Mouse (Mus musculus): ENCODE measurements at regions not wholly inside any gene's neighbourhood (a gene's known extent, or its start where the extent isn't known, plus 50 kb on each side); places are given as distances from the start of the nearest gene placed in this dataset.
A peak's percentile ranks its signal among the peaks of the same experiment; 100 is the strongest.

- H3K4me1 ChIP-seq (ENCODE audit: insufficient read depth, low read length): no peaks in the 10 kb centered on the region
- H3K4me3 ChIP-seq (ENCODE audit: low read depth, low read length): no peak overlapping the region
- H3K9me3 ChIP-seq (ENCODE audit: low read length): no peaks in the 10 kb centered on the region
- H3K36me3 ChIP-seq (ENCODE audit: insufficient read depth, low read length): no peaks in the 10 kb centered on the region
- 54% methylated on average over 5 of the region's 5 CpGs for WGBS
- no peak for TF ChIP-seq CTCF (IDR thresholded peaks at IDR 0.05)
- no peaks in the 10 kb centered on the region for H3K27me3 ChIP-seq (ENCODE audit: insufficient read depth, low read length)
- H3K27ac ChIP-seq (ENCODE audit: low read depth, low read length): no peak overlapping the region
- no peak overlapping the region for H3K9ac ChIP-seq (replicated peaks; ENCODE audit: low read length, poor library complexity, severe bottlenecking)
- ATAC-seq (ENCODE audit: low FRiP score) (no peak), DNase-seq (ENCODE audit: low spot score) (no peak)
- H3K4me2 ChIP-seq (ENCODE audit: low read depth, low read length, poor library complexity, severe bottlenecking): no peak overlapping the region
Observed at GRCm38 (mm10) chr1:61355241-61355640, 283.4 kb upstream of the Pard3b start.

- no peak for TF ChIP-seq CTCF (IDR thresholded peaks at IDR 0.05)
- Histone ChIP-seq H3K36me3 (ENCODE audit: insufficient read depth, low read length) (no peaks in the 10 kb centered on the region), H3K27me3 (ENCODE audit: insufficient read depth, low read length) (no peaks in the 10 kb centered on the region), H3K4me1 (ENCODE audit: insufficient read depth, low read length) (no peaks in the 10 kb centered on the region), H3K9me3 (ENCODE audit: low read length) (no peaks in the 10 kb centered on the region), H3K9ac (replicated peaks; ENCODE audit: low read length, poor library complexity, severe bottlenecking) (no peak overlapping the region), H3K4me3 (ENCODE audit: low read depth, low read length) (no peak overlapping the region), H3K27ac (ENCODE audit: low read depth, low read length) (no peak overlapping the region), H3K4me2 (ENCODE audit: low read depth, low read length, poor library complexity, severe bottlenecking) (no peak overlapping the region)
- DNase-seq (ENCODE audit: low spot score) (peak; percentile 77), ATAC-seq (ENCODE audit: low FRiP score) (no peak)
- WGBS: 66% methylated on average over 19 of the region's 19 CpGs
Observed at GRCm38 (mm10) chr1:61359011-61359930, 279.4 kb upstream of the Pard3b start.

DNA sequence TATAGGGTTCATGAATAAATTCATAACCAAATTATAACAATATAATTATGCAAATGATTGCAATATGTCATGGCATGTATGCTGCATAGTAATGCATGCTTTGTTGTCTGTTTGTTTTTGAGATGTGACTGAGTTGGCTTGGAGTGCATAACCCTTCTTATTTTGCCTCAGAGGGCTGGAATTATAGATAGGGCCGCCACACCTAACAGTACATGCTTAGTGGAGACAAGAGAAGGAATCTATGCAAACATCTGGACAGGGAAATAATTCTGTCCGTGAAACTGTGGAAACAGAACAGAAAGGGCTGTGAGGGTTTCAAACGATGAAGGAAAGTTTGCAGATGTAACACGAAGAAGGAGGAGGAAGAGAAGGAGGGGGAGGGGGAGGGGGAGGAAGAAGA, 266.0 kb upstream of the Pard3b start:
- Histone ChIP-seq H3K27ac (ENCODE audit: low read depth, low read length) (no peak overlapping the region), H3K4me2 (ENCODE audit: low read depth, low read length, poor library complexity, severe bottlenecking) (no peak overlapping the region), H3K4me3 (ENCODE audit: low read depth, low read length) (no peak overlapping the region), H3K9me3 (ENCODE audit: low read length) (no peaks in the 10 kb centered on the region), H3K4me1 (ENCODE audit: insufficient read depth, low read length) (no peaks in the 10 kb centered on the region), H3K9ac (replicated peaks; ENCODE audit: low read length, poor library complexity, severe bottlenecking) (no peak overlapping the region), H3K36me3 (ENCODE audit: insufficient read depth, low read length) (no peaks in the 10 kb centered on the region), H3K27me3 (ENCODE audit: insufficient read depth, low read length) (no peaks in the 10 kb centered on the region)
- ATAC-seq (ENCODE audit: low FRiP score) (no peak), DNase-seq (ENCODE audit: low spot score) (no peak)
- no peak for TF ChIP-seq CTCF (IDR thresholded peaks at IDR 0.05)
- WGBS: 67% methylated on average over 4 of the region's 4 CpGs

GRCm38 (mm10) chr1:61373661-61374491, 264.7 kb upstream of the Pard3b start:
- DNase-seq (ENCODE audit: low spot score): no peak
- no peak overlapping the region for H3K27ac ChIP-seq (ENCODE audit: low read depth, low read length)
- 88% methylated on average over 17 of the region's 17 CpGs for WGBS

GRCm38 (mm10) chr1:61376417-61376816, 262.2 kb upstream of the Pard3b start:
- no peak for ATAC-seq (ENCODE audit: low FRiP score)
- H3K27me3 ChIP-seq (ENCODE audit: insufficient read depth, low read length): no peaks in the 10 kb centered on the region

More at GRCm38 (mm10) chr1:61373661-61374491, 264.7 kb upstream of the Pard3b start:
- Histone ChIP-seq H3K9me3 (ENCODE audit: low read length) (no peaks in the 10 kb centered on the region), H3K36me3 (ENCODE audit: insufficient read depth, low read length) (no peaks in the 10 kb centered on the region), H3K4me1 (ENCODE audit: insufficient read depth, low read length) (no peaks in the 10 kb centered on the region), H3K4me3 (ENCODE audit: low read depth, low read length) (no peak overlapping the region), H3K27me3 (ENCODE audit: insufficient read depth, low read length) (no peaks in the 10 kb centered on the region), H3K9ac (replicated peaks; ENCODE audit: low read length, poor library complexity, severe bottlenecking) (no peak overlapping the region), H3K4me2 (ENCODE audit: low read depth, low read length, poor library complexity, severe bottlenecking) (no peak overlapping the region)
- TF ChIP-seq CTCF (IDR thresholded peaks at IDR 0.05): no peak
- ATAC-seq (ENCODE audit: low FRiP score): no peak

More at GRCm38 (mm10) chr1:61376417-61376816, 262.2 kb upstream of the Pard3b start:
- no peak overlapping the region for H3K4me2 ChIP-seq (ENCODE audit: low read depth, low read length, poor library complexity, severe bottlenecking)
- no peak for DNase-seq (ENCODE audit: low spot score)
- no peak for TF ChIP-seq CTCF (IDR thresholded peaks at IDR 0.05)
- no peak overlapping the region for H3K27ac ChIP-seq (ENCODE audit: low read depth, low read length)
- H3K9me3 ChIP-seq (ENCODE audit: low read length): no peaks in the 10 kb centered on the region
- H3K4me3 ChIP-seq (ENCODE audit: low read depth, low read length): no peak overlapping the region
- H3K36me3 ChIP-seq (ENCODE audit: insufficient read depth, low read length): no peaks in the 10 kb centered on the region
- no peak overlapping the region for H3K9ac ChIP-seq (replicated peaks; ENCODE audit: low read length, poor library complexity, severe bottlenecking)
- H3K4me1 ChIP-seq (ENCODE audit: insufficient read depth, low read length): no peaks in the 10 kb centered on the region
- 60% methylated on average over 4 of the region's 4 CpGs for WGBS
